Mouse (Mus musculus) bone marrow, adult 2 months (tissue): ENCODE results near the gene Gpbar1. TPM values are rescaled to one million over a fixed set of nuclear protein-coding genes. Genes with fewer than 3 reads are reported as not detected.

Source experiments
- H3K27ac ChIP-seq: fragments of 200-500 bp; 2 replicates; pipeline ENCODE4 v1.5.1; 2012; ENCODE audit warnings: low read depth, mild to moderate bottlenecking, control low read depth, inconsistent platforms, low read length; ENCODE audit not compliant: control insufficient read depth, poor library complexity, insufficient read depth
- H3K4me1 ChIP-seq: fragments of 200-500 bp; 2 replicates; pipeline ENCODE4 v1.6.1; 2011; ENCODE audit warnings: low read length; ENCODE audit not compliant: control insufficient read depth, insufficient read depth
- H3K4me3 ChIP-seq: fragments of 200-500 bp; replicated peaks from 2 replicates; pipeline ENCODE3; 2011; ENCODE audit warnings: mild to moderate bottlenecking, low read depth, low read length, control low read depth; ENCODE audit not compliant: control insufficient read depth
- CTCF ChIP-seq: fragments of 200-500 bp; IDR thresholded peaks from 2 replicates; pipeline ENCODE4 v1.5.1; 2011; ENCODE audit warnings: low read length, control low read depth; ENCODE audit not compliant: control insufficient read depth, insufficient read depth
- POLR2A ChIP-seq: fragments of 200-500 bp; IDR thresholded peaks from 2 replicates; pipeline ENCODE4 v1.6.1; 2011; ENCODE audit warnings: low read depth, mild to moderate bottlenecking, control low read depth, low read length, borderline replicate concordance; ENCODE audit not compliant: control insufficient read depth
- WGBS: fragments of 180-500 bp; shearing (Covaris S2); methylation state at CpG from one replicate; pipeline ENCODE4 v1.1.7; 2018; 5-methylcytosine and 5-hydroxymethylcytosine counted together
- polyA plus RNA-seq: library from polyadenylated mRNA; stranded (reverse); fragments of >200 nt; gene quantifications from 2 replicates; pipeline ENCODE4 v1.2.4, GENCODE M21; 2011; ENCODE audit warnings: low replicate concordance; ENCODE audit not compliant: missing spikeins, insufficient read depth, insufficient read length

Gpbar1 gene
- polyA plus RNA-seq: not detected in 2 replicates

GRCm38 (mm10) chr1:74278538-74278937, at the start of gene Gpbar1:
Gene Gpbar1, plus strand, starts transcription at chr1:74278550.
- H3K27ac ChIP-seq: no peak within 1 kb of the TSS
- WGBS: 87% methylated on average over 10 of the region's 10 CpGs
- no peak for TF ChIP-seq CTCF
- 0 out of 2 replicates have a peak, but pooled peaks have one; percentile 8 for TF ChIP-seq POLR2A
- no peak within 1 kb of the TSS for H3K4me3 ChIP-seq
- H3K4me1 ChIP-seq: no peaks in the 10 kb centered on the region

- Histone ChIP-seq H3K4me1 (peaks cover 2% of the 10 kb centered on the region), H3K27ac (no peak overlapping the region), H3K4me3 (no peak overlapping the region)
- WGBS: 83% methylated on average over 2 of the region's 2 CpGs
- TF ChIP-seq POLR2A (no peak), CTCF (no peak)
Observed at GRCm38 (mm10) chr1:74229942-74230341, 48.4 kb upstream of the Gpbar1 start.

GRCm38 (mm10) chr1:74230992-74231391, 47.4 kb upstream of the Gpbar1 start:
- H3K4me3 ChIP-seq: no peak overlapping the region
- no peak overlapping the region for H3K27ac ChIP-seq
- no peak for TF ChIP-seq POLR2A
- no peak for TF ChIP-seq CTCF
- WGBS: 67% methylated on average over 1 of the region's 1 CpGs
- peaks cover 2% of the 10 kb centered on the region for H3K4me1 ChIP-seq

GRCm38 (mm10) chr1:74235938-74236589, 42.3 kb upstream of the Gpbar1 start, which contains the start of gene Arpc2:
Gene Arpc2, plus strand, starts transcription at chr1:74236084.
- H3K4me3 ChIP-seq: peak within 1 kb of the TSS; percentile 82
- no peak; the same call in 1 of the 2 replicates for TF ChIP-seq POLR2A
- TF ChIP-seq CTCF: no peak
- WGBS: 5% methylated on average over 54 of the region's 55 CpGs
- H3K27ac ChIP-seq: peak within 1 kb of the TSS; percentile 94
- H3K4me1 ChIP-seq: peaks cover 2% of the 10 kb centered on the region

- WGBS: under 1% methylated on average over 50 of the region's 57 CpGs
- Histone ChIP-seq H3K4me1 (peaks cover 2% of the 10 kb centered on the region), H3K4me3 (peak overlapping the region; percentile 82), H3K27ac (peak overlapping the region; percentile 94)
- TF ChIP-seq POLR2A (peak; percentile 47; the same call in 1 of the 2 replicates), CTCF (no peak)
Observed at GRCm38 (mm10) chr1:74236590-74237317, 41.6 kb upstream of the Gpbar1 start.

- no peak overlapping the region; the same call in 1 of the 2 replicates for H3K27ac ChIP-seq
- TF ChIP-seq POLR2A (no peak), CTCF (no peak)
- WGBS: 0% methylated on average over 5 of the region's 5 CpGs
Observed at GRCm38 (mm10) chr1:74237671-74238070, 40.7 kb upstream of the Gpbar1 start.

GRCm38 (mm10) chr1:74238136-74238535, 40.2 kb upstream of the Gpbar1 start:
- WGBS: 0% methylated on average over 1 of the region's 1 CpGs
- TF ChIP-seq CTCF (no peak), POLR2A (no peak)
- Histone ChIP-seq H3K27ac (no peak overlapping the region; the same call in 1 of the 2 replicates), H3K4me1 (peaks cover 2% of the 10 kb centered on the region), H3K4me3 (peak overlapping the region; percentile 81)

More at GRCm38 (mm10) chr1:74237671-74238070, 40.7 kb upstream of the Gpbar1 start:
- peaks cover 2% of the 10 kb centered on the region for H3K4me1 ChIP-seq
- peak overlapping the region; percentile 81 for H3K4me3 ChIP-seq

GRCm38 (mm10) chr1:74239162-74239561, 39.2 kb upstream of the Gpbar1 start:
- Histone ChIP-seq H3K27ac (peak overlapping the region; percentile 56; the same call in 1 of the 2 replicates), H3K4me1 (peaks cover 2% of the 10 kb centered on the region), H3K4me3 (peak overlapping the region; percentile 61)
- no peak for TF ChIP-seq POLR2A
- 6% methylated on average over 7 of the region's 7 CpGs for WGBS
